Mouse (Mus musculus): ENCODE results near the gene Ccr7. TPM values are rescaled to one million over a fixed set of nuclear protein-coding genes. Genes with fewer than 3 reads are reported as not detected.

Gene Ccr7
- total and polyA plus RNA-seq, 3 experiments, result 203 to 306 (median 241) TPM

GRCm38 (mm10) chr11:99096996-99097774, 57.7 kb downstream of the Ccr7 start:
- no peak overlapping the region for H3K27ac ChIP-seq (ENCODE audit: insufficient read depth, low read depth)
- no peaks in the 10 kb centered on the region for H3K79me2 ChIP-seq (replicated peaks; ENCODE audit: control insufficient read depth, extremely low read depth, insufficient read depth, poor library complexity, severe bottlenecking)
- no peak overlapping the region for H3K4me3 ChIP-seq (replicated peaks in 1 of 3; ENCODE audit: low read depth in 2 of 3, low read length in 2 of 3, poor library complexity in 1 of 3)
- H3K9ac ChIP-seq (ENCODE audit: insufficient read depth, low read depth), result no peak overlapping the region
- peaks cover 8% of the 10 kb centered on the region for H3K9me3 ChIP-seq (replicated peaks; ENCODE audit: low read length)
- TF ChIP-seq MXI1 (IDR thresholded peaks at IDR 0.05; ENCODE audit: low read depth, low read length) (no peak), JUN (IDR thresholded peaks at IDR 0.05; ENCODE audit: insufficient read depth, low read depth, low read length) (no peak), POLR2AphosphoS2 (IDR thresholded peaks at IDR 0.05; ENCODE audit: low read depth, low read length) (no peak), TCF12 (IDR thresholded peaks at IDR 0.05; ENCODE audit: low read depth, low read length) (no peak), MAZ (IDR thresholded peaks at IDR 0.05; ENCODE audit: low read depth, low read length) (no peak), JUND (conservative IDR thresholded peaks at IDR 0.05; ENCODE audit: low read depth, low read length) (no peak), HCFC1 (IDR thresholded peaks at IDR 0.05; ENCODE audit: low read depth, low read length) (no peak), RAD21 (IDR thresholded peaks at IDR 0.05; ENCODE audit: low read depth, low read length) (no peak), NRF1 (IDR thresholded peaks at IDR 0.05; ENCODE audit: low read depth, low read length) (no peak), USF2 (conservative IDR thresholded peaks at IDR 0.05; ENCODE audit: low read depth, low read length) (no peak), RCOR1 (conservative IDR thresholded peaks at IDR 0.05; ENCODE audit: low read depth, low read length) (no peak), USF1 (IDR thresholded peaks at IDR 0.05; ENCODE audit: low read depth, low read length) (no peak), MYC (IDR thresholded peaks at IDR 0.05; ENCODE audit: low read depth, low read length) (no peak), ETS1 (conservative IDR thresholded peaks at IDR 0.05; ENCODE audit: low read depth, low read length) (no peak), SMC3 (IDR thresholded peaks at IDR 0.05; ENCODE audit: low read depth, low read length) (no peak), TBP (conservative IDR thresholded peaks at IDR 0.05; ENCODE audit: low read depth, low read length) (no peak), E2F4 (IDR thresholded peaks at IDR 0.05; ENCODE audit: insufficient replicate concordance, low read depth, low read length) (no peak)
- dilution Hi-C loops (cut with MboI; ENCODE audit: extremely low pct_ligation_motif_present, extremely low pct_unique_long_range_greater_than_20kb, low sequenced_read_pairs), result no loop called here
- H3K36me3 ChIP-seq (replicated peaks in 1 of 2; ENCODE audit: control insufficient read depth in 1 of 2, insufficient read depth in 1 of 2, low read length in 1 of 2), result no peaks in the 10 kb centered on the region
- in situ Hi-C loops (cut with MboI; ENCODE audit: low pct_ligation_motif_present, low pct_unique_long_range_greater_than_20kb, low sequenced_read_pairs), result no loop called here
- no peak for DNase-seq (ENCODE audit: extremely low read depth)
- H3K4me1 ChIP-seq (ENCODE audit: control insufficient read depth in 1 of 2, insufficient read depth in 2 of 2), result peaks cover 7 to 9% of the 10 kb centered on the region in 2 experiments
- H3K27me3 ChIP-seq (replicated peaks), result peaks cover 6% of the 10 kb centered on the region
- no peak overlapping the region for H3K4me2 ChIP-seq (ENCODE audit: insufficient read depth, low read depth, poor library complexity, severe bottlenecking)

GRCm38 (mm10) chr11:99096417-99096816, 58.5 kb downstream of the Ccr7 start:
- Histone ChIP-seq H3K4me2 (ENCODE audit: insufficient read depth, low read depth, poor library complexity, severe bottlenecking) (no peak overlapping the region), H3K9me3 (replicated peaks; ENCODE audit: low read length) (peaks cover 8% of the 10 kb centered on the region), H3K9ac (ENCODE audit: insufficient read depth, low read depth) (no peak overlapping the region), H3K79me2 (replicated peaks; ENCODE audit: control insufficient read depth, extremely low read depth, insufficient read depth, poor library complexity, severe bottlenecking) (no peaks in the 10 kb centered on the region), H3K27me3 (replicated peaks) (peaks cover 10% of the 10 kb centered on the region), H3K27ac (ENCODE audit: insufficient read depth, low read depth) (no peak overlapping the region), H3K4me3 (replicated peaks in 1 of 3; ENCODE audit: low read depth in 2 of 3, low read length in 2 of 3, poor library complexity in 1 of 3) (no peak overlapping the region), H3K4me1 (ENCODE audit: control insufficient read depth in 1 of 2, insufficient read depth in 2 of 2) (peaks cover 7 to 9% of the 10 kb centered on the region in 2 experiments), H3K36me3 (replicated peaks in 1 of 2; ENCODE audit: control insufficient read depth in 1 of 2, insufficient read depth in 1 of 2, low read length in 1 of 2) (no peaks in the 10 kb centered on the region)
- in situ Hi-C loops (cut with MboI; ENCODE audit: low pct_ligation_motif_present, low pct_unique_long_range_greater_than_20kb, low sequenced_read_pairs) (no loop called here), dilution Hi-C loops (cut with MboI; ENCODE audit: extremely low pct_ligation_motif_present, extremely low pct_unique_long_range_greater_than_20kb, low sequenced_read_pairs) (no loop called here)
- no peak for TF ChIP-seq ZNF384 (IDR thresholded peaks at IDR 0.05; ENCODE audit: low read depth, low read length)
- TF ChIP-seq RCOR1 (conservative IDR thresholded peaks at IDR 0.05; ENCODE audit: low read depth, low read length), result no peak
- no peak for TF ChIP-seq IRF4 (IDR thresholded peaks at IDR 0.05; ENCODE audit: low read depth, low read length)
- TF ChIP-seq GABPA (IDR thresholded peaks at IDR 0.05; ENCODE audit: insufficient replicate concordance, low read depth, low read length), result no peak
- TF ChIP-seq USF1 (IDR thresholded peaks at IDR 0.05; ENCODE audit: low read depth, low read length), result no peak
- no peak for DNase-seq (ENCODE audit: extremely low read depth)
